Mouse (Mus musculus) retina, embryonic 14.5 days (tissue): ENCODE results near the gene Dcdc2b.

Experiments used
- DNase-seq: peaks from one replicate; pipeline ENCODE4 v3.0.0-alpha.2; 2015; ENCODE audit warnings: low spot score

Dcdc2b gene

GRCm38 (mm10) chr4:129621283-129621841 lies 7.3 kb upstream of the Dcdc2b start:
- no peak for DNase-seq

GRCm38 (mm10) chr4:129620419-129621282 lies 6.6 kb upstream of the Dcdc2b start:
- DNase-seq: no peak

- peak; percentile 92 for DNase-seq
Measured at GRCm38 (mm10) chr4:129618786-129619691, 5.0 kb upstream of the Dcdc2b start, which contains the start of gene Iqcc. Gene Iqcc, minus strand, starts transcription at chr4:129619099.

- no peak for DNase-seq
Measured at GRCm38 (mm10) chr4:129618031-129618430, 4.0 kb upstream of the Dcdc2b start.

GRCm38 (mm10) chr4:129617121-129617641 lies 3.1 kb upstream of the Dcdc2b start:
- no peak for DNase-seq

- no peak for DNase-seq
Measured at GRCm38 (mm10) chr4:129616631-129617030, 2.6 kb upstream of the Dcdc2b start.

- DNase-seq: no peak
Measured at GRCm38 (mm10) chr4:129615801-129616290, 1.8 kb upstream of the Dcdc2b start.

GRCm38 (mm10) chr4:129610472-129610871 lies 3.6 kb downstream of the Dcdc2b start:
- no peak for DNase-seq

- no peak for DNase-seq
Measured at GRCm38 (mm10) chr4:129610026-129610425, 4.0 kb downstream of the Dcdc2b start.

GRCm38 (mm10) chr4:129609139-129609631 lies 4.9 kb downstream of the Dcdc2b start:
- no peak for DNase-seq

- DNase-seq: peak; percentile 95
Measured at GRCm38 (mm10) chr4:129608426-129609025, 5.5 kb downstream of the Dcdc2b start.

- DNase-seq: peak; percentile 85
Measured at GRCm38 (mm10) chr4:129600233-129601158, 13.6 kb downstream of the Dcdc2b start, which contains the start of the genes Eif3i and Tmem234. Gene Eif3i, minus strand, starts transcription at chr4:129600648. Gene Tmem234, plus strand, starts transcription at chr4:129600668.

- DNase-seq: no peak
Measured at GRCm38 (mm10) chr4:129588865-129589264, 25.2 kb downstream of the Dcdc2b start.

GRCm38 (mm10) chr4:129586943-129587342 lies 27.1 kb downstream of the Dcdc2b start:
- no peak for DNase-seq

GRCm38 (mm10) chr4:129585773-129586172 lies 28.3 kb downstream of the Dcdc2b start:
- DNase-seq: no peak

- DNase-seq: peak; percentile 84
Measured at GRCm38 (mm10) chr4:129584884-129585608, 29.0 kb downstream of the Dcdc2b start.

- no peak for DNase-seq
Measured at GRCm38 (mm10) chr4:129584370-129584769, 29.7 kb downstream of the Dcdc2b start.

GRCm38 (mm10) chr4:129582251-129582650 lies 31.8 kb downstream of the Dcdc2b start:
- DNase-seq: no peak

- DNase-seq: no peak
Measured at GRCm38 (mm10) chr4:129580347-129580746, 33.7 kb downstream of the Dcdc2b start.
